Mouse (Mus musculus): Measurements from ENCODE around the gene Baz1b. TPM values are rescaled to one million over a fixed set of nuclear protein-coding genes. Genes with fewer than 3 reads are reported as not detected.

Gene Baz1b
- polyA plus RNA-seq, 1 experiment, result 39.9 TPM

- no peaks in the 10 kb centered on the region for H3K27me3 ChIP-seq (ENCODE audit: control insufficient read depth, insufficient read depth, insufficient read length)
- H3K79me3 ChIP-seq (ENCODE audit: low read depth), result no peaks in the 10 kb centered on the region
- no peak overlapping the region for H3ac ChIP-seq (ENCODE audit: control insufficient read depth, insufficient read length, low read depth)
- H3K36me3 ChIP-seq (ENCODE audit: control insufficient read depth, insufficient read depth), result peaks cover 48% of the 10 kb centered on the region
- H3K4me3 ChIP-seq (ENCODE audit: insufficient read depth, poor library complexity, severe bottlenecking), result no peak overlapping the region
- no peak for TF ChIP-seq MYOD1 (IDR thresholded peaks at IDR 0.05; ENCODE audit: control insufficient read depth, insufficient read length, low read depth)
- H3K79me2 ChIP-seq (ENCODE audit: control insufficient read depth, insufficient read depth), result no peaks in the 10 kb centered on the region
Observed at GRCm38 (mm10) chr5:135179616-135180015, 7.4 kb upstream of the Baz1b start.

GRCm38 (mm10) chr5:135180796-135181195 is 6.3 kb upstream of the Baz1b start:
- Histone ChIP-seq H3K79me3 (ENCODE audit: low read depth) (no peaks in the 10 kb centered on the region), H3K4me3 (ENCODE audit: insufficient read depth, poor library complexity, severe bottlenecking) (no peak overlapping the region), H3K27me3 (ENCODE audit: control insufficient read depth, insufficient read depth, insufficient read length) (no peaks in the 10 kb centered on the region), H3ac (ENCODE audit: control insufficient read depth, insufficient read length, low read depth) (no peak overlapping the region), H3K36me3 (ENCODE audit: control insufficient read depth, insufficient read depth) (peaks cover 41% of the 10 kb centered on the region), H3K79me2 (ENCODE audit: control insufficient read depth, insufficient read depth) (no peaks in the 10 kb centered on the region)
- TF ChIP-seq MYOD1 (IDR thresholded peaks at IDR 0.05; ENCODE audit: control insufficient read depth, insufficient read length, low read depth), result no peak
- no peak for TF ChIP-seq CTCF (IDR thresholded peaks at IDR 0.05; ENCODE audit: control insufficient read depth, insufficient read depth, insufficient read length)
- TF ChIP-seq CEBPB (IDR thresholded peaks at IDR 0.05; ENCODE audit: low read depth), result no peak
- no peak for TF ChIP-seq FOSL1 (IDR thresholded peaks at IDR 0.05; ENCODE audit: insufficient read depth, low read length, poor library complexity, severe bottlenecking)
- TF ChIP-seq MAX (IDR thresholded peaks at IDR 0.05), result no peak
- TF ChIP-seq USF1 (IDR thresholded peaks at IDR 0.05; ENCODE audit: low read depth), result no peak
- no peak for TF ChIP-seq MYOG (IDR thresholded peaks at IDR 0.05; ENCODE audit: control insufficient read depth, extremely low read depth, insufficient read length)

- H3ac ChIP-seq (ENCODE audit: control insufficient read depth, insufficient read length, low read depth), result no peak overlapping the region
- H3K79me3 ChIP-seq (ENCODE audit: low read depth), result no peaks in the 10 kb centered on the region
- no peaks in the 10 kb centered on the region for H3K27me3 ChIP-seq (ENCODE audit: control insufficient read depth, insufficient read depth, insufficient read length)
- H3K4me3 ChIP-seq (ENCODE audit: insufficient read depth, poor library complexity, severe bottlenecking), result no peak overlapping the region
- H3K79me2 ChIP-seq (ENCODE audit: control insufficient read depth, insufficient read depth), result no peaks in the 10 kb centered on the region
- H3K36me3 ChIP-seq (ENCODE audit: control insufficient read depth, insufficient read depth), result peaks cover 41% of the 10 kb centered on the region
- TF ChIP-seq MAX (IDR thresholded peaks at IDR 0.05), result no peak
- TF ChIP-seq FOSL1 (IDR thresholded peaks at IDR 0.05; ENCODE audit: insufficient read depth, low read length, poor library complexity, severe bottlenecking), result no peak
- TF ChIP-seq MYOD1 (IDR thresholded peaks at IDR 0.05; ENCODE audit: control insufficient read depth, insufficient read length, low read depth), result no peak
- no peak for TF ChIP-seq CTCF (IDR thresholded peaks at IDR 0.05; ENCODE audit: control insufficient read depth, insufficient read depth, insufficient read length)
- TF ChIP-seq CEBPB (IDR thresholded peaks at IDR 0.05; ENCODE audit: low read depth), result no peak
- TF ChIP-seq MYOG (IDR thresholded peaks at IDR 0.05; ENCODE audit: control insufficient read depth, extremely low read depth, insufficient read length), result no peak
- TF ChIP-seq USF1 (IDR thresholded peaks at IDR 0.05; ENCODE audit: low read depth), result no peak
Observed at GRCm38 (mm10) chr5:135181776-135182175, 5.3 kb upstream of the Baz1b start.

- H3K27me3 ChIP-seq (ENCODE audit: control insufficient read depth, insufficient read depth, insufficient read length), result no peaks in the 10 kb centered on the region
- peaks cover 35% of the 10 kb centered on the region for H3K36me3 ChIP-seq (ENCODE audit: control insufficient read depth, insufficient read depth)
- no peak overlapping the region for H3ac ChIP-seq (ENCODE audit: control insufficient read depth, insufficient read length, low read depth)
- peaks cover 11% of the 10 kb centered on the region for H3K79me2 ChIP-seq (ENCODE audit: control insufficient read depth, insufficient read depth)
- no peak overlapping the region for H3K4me3 ChIP-seq (ENCODE audit: insufficient read depth, poor library complexity, severe bottlenecking)
- TF ChIP-seq MYOG (IDR thresholded peaks at IDR 0.05; ENCODE audit: control insufficient read depth, extremely low read depth, insufficient read length), result no peak
- no peak for TF ChIP-seq CTCF (IDR thresholded peaks at IDR 0.05; ENCODE audit: control insufficient read depth, insufficient read depth, insufficient read length)
- no peak for TF ChIP-seq FOSL1 (IDR thresholded peaks at IDR 0.05; ENCODE audit: insufficient read depth, low read length, poor library complexity, severe bottlenecking)
- no peak for TF ChIP-seq CEBPB (IDR thresholded peaks at IDR 0.05; ENCODE audit: low read depth)
- TF ChIP-seq MYOD1 (IDR thresholded peaks at IDR 0.05; ENCODE audit: control insufficient read depth, insufficient read length, low read depth), result no peak
- TF ChIP-seq MAX (IDR thresholded peaks at IDR 0.05), result no peak
- no peak for TF ChIP-seq USF1 (IDR thresholded peaks at IDR 0.05; ENCODE audit: low read depth)
- peaks cover 8% of the 10 kb centered on the region for H3K79me3 ChIP-seq (ENCODE audit: low read depth)
Observed at GRCm38 (mm10) chr5:135183131-135183861, 3.8 kb upstream of the Baz1b start.

GRCm38 (mm10) chr5:135185016-135185415 is 2.0 kb upstream of the Baz1b start:
- peaks cover 32% of the 10 kb centered on the region for H3K36me3 ChIP-seq (ENCODE audit: control insufficient read depth, insufficient read depth)
- no peaks in the 10 kb centered on the region for H3K27me3 ChIP-seq (ENCODE audit: control insufficient read depth, insufficient read depth, insufficient read length)
- H3K79me2 ChIP-seq (ENCODE audit: control insufficient read depth, insufficient read depth), result peaks cover 28% of the 10 kb centered on the region
- no peak overlapping the region for H3ac ChIP-seq (ENCODE audit: control insufficient read depth, insufficient read length, low read depth)
- H3K79me3 ChIP-seq (ENCODE audit: low read depth), result peaks cover 25% of the 10 kb centered on the region
- TF ChIP-seq USF1 (IDR thresholded peaks at IDR 0.05; ENCODE audit: low read depth) (no peak), MYOG (IDR thresholded peaks at IDR 0.05; ENCODE audit: control insufficient read depth, extremely low read depth, insufficient read length) (no peak), CEBPB (IDR thresholded peaks at IDR 0.05; ENCODE audit: low read depth) (no peak), MYOD1 (IDR thresholded peaks at IDR 0.05; ENCODE audit: control insufficient read depth, insufficient read length, low read depth) (no peak), CTCF (IDR thresholded peaks at IDR 0.05; ENCODE audit: control insufficient read depth, insufficient read depth, insufficient read length) (no peak)
- no peak overlapping the region for H3K4me3 ChIP-seq (ENCODE audit: insufficient read depth, poor library complexity, severe bottlenecking)

GRCm38 (mm10) chr5:135185596-135185995 is 1.5 kb upstream of the Baz1b start:
- Histone ChIP-seq H3ac (ENCODE audit: control insufficient read depth, insufficient read length, low read depth) (no peak overlapping the region), H3K4me3 (ENCODE audit: insufficient read depth, poor library complexity, severe bottlenecking) (no peak overlapping the region), H3K79me2 (ENCODE audit: control insufficient read depth, insufficient read depth) (peaks cover 34% of the 10 kb centered on the region), H3K79me3 (ENCODE audit: low read depth) (peaks cover 31% of the 10 kb centered on the region), H3K36me3 (ENCODE audit: control insufficient read depth, insufficient read depth) (peaks cover 30% of the 10 kb centered on the region), H3K27me3 (ENCODE audit: control insufficient read depth, insufficient read depth, insufficient read length) (no peaks in the 10 kb centered on the region)
- TF ChIP-seq CTCF (IDR thresholded peaks at IDR 0.05; ENCODE audit: control insufficient read depth, insufficient read depth, insufficient read length), result no peak
- TF ChIP-seq MYOG (IDR thresholded peaks at IDR 0.05; ENCODE audit: control insufficient read depth, extremely low read depth, insufficient read length), result no peak
- TF ChIP-seq CEBPB (IDR thresholded peaks at IDR 0.05; ENCODE audit: low read depth), result no peak
- TF ChIP-seq FOSL1 (IDR thresholded peaks at IDR 0.05; ENCODE audit: insufficient read depth, low read length, poor library complexity, severe bottlenecking), result no peak
- no peak for TF ChIP-seq USF1 (IDR thresholded peaks at IDR 0.05; ENCODE audit: low read depth)
- TF ChIP-seq MAX (IDR thresholded peaks at IDR 0.05), result no peak
- TF ChIP-seq MYOD1 (IDR thresholded peaks at IDR 0.05; ENCODE audit: control insufficient read depth, insufficient read length, low read depth), result no peak

Data from C2C12 (cell line).